Mouse (Mus musculus) liver, embryonic 14.5 days (tissue): ENCODE measurements around the gene Fkrp.

Source experiments
- CTCF ChIP-seq: IDR thresholded peaks from 2 replicates; pipeline ENCODE4 v1.5.1; 2016; ENCODE audit warnings: antibody characterized with exemption, low read depth, control low read depth
- EP300 ChIP-seq: IDR thresholded peaks from 2 replicates; pipeline ENCODE4 v1.6.1; 2016; ENCODE audit warnings: antibody characterized with exemption, low read depth

- peak; percentile 97 for TF ChIP-seq CTCF
- TF ChIP-seq EP300: no peak
Observed at GRCm38 (mm10) chr7:16809739-16810138, 6.8 kb downstream of the Fkrp start.
